Mouse (Mus musculus) hindbrain, embryonic 14.5 days (tissue): ENCODE results near the gene Fam204a. TPM values are rescaled to one million over a fixed set of nuclear protein-coding genes. Genes with fewer than 3 reads are reported as not detected.

Experiments
- ATAC-seq: fragments of 200-750 bp; cut with Nextera tagmentation; 2 replicates; pipeline ENCODE4 v1.8.0; 2017; ENCODE audit warnings: moderate number of reproducible peaks, mild to moderate bottlenecking, moderate TSS enrichment, moderate library complexity; ENCODE audit not compliant: low FRiP score
- DNase-seq: peaks from one replicate; pipeline ENCODE4 v3.0.0-alpha.2; 2015; ENCODE audit warnings: low spot score
- H3K27ac ChIP-seq: fragments of 300-500 bp; sonication (generic); 2 replicates; pipeline ENCODE4 v1.5.1; 2014; ENCODE audit warnings: mild to moderate bottlenecking, moderate library complexity
- H3K27me3 ChIP-seq: fragments of 300-500 bp; sonication (generic); 2 replicates; pipeline ENCODE4 v1.6.1; 2014; ENCODE audit warnings: mild to moderate bottlenecking, low read length, mixed read lengths; ENCODE audit not compliant: control insufficient read depth, insufficient read depth
- H3K36me3 ChIP-seq: fragments of 300-500 bp; sonication (generic); replicated peaks from 2 replicates; pipeline ENCODE4 v1.6.1; 2014; ENCODE audit not compliant: control insufficient read depth, insufficient read depth
- H3K4me1 ChIP-seq: fragments of 300-500 bp; sonication (generic); replicated peaks from 2 replicates; pipeline ENCODE4 v1.6.1; 2014; ENCODE audit warnings: antibody characterized with exemption, low read length, mixed read lengths; ENCODE audit not compliant: control insufficient read depth, insufficient read depth
- H3K4me2 ChIP-seq: fragments of 300-500 bp; sonication (generic); replicated peaks from 2 replicates; pipeline ENCODE4 v1.6.1; 2014; ENCODE audit warnings: mild to moderate bottlenecking, moderate library complexity
- H3K4me3 ChIP-seq: fragments of 300-500 bp; sonication (generic); replicated peaks from 2 replicates; pipeline ENCODE4 v1.5.1; 2014; ENCODE audit warnings: mild to moderate bottlenecking, low read length
- H3K9ac ChIP-seq: fragments of 300-500 bp; sonication (generic); 2 replicates; pipeline ENCODE4 v1.6.1; 2014
- H3K9me3 ChIP-seq: fragments of 300-500 bp; sonication (generic); 2 replicates; pipeline ENCODE4 v1.6.1; 2016; ENCODE audit warnings: low read length; ENCODE audit not compliant: control insufficient read depth
- WGBS: fragments of 180-500 bp; shearing (Covaris S2); extraction: QIAGEN DNeasy Blood & Tissue Kit; methylation state at CpG from one replicate; pipeline ENCODE4 v1.1.7; 2014; 5-methylcytosine and 5-hydroxymethylcytosine counted together
- polyA plus RNA-seq: library from polyadenylated mRNA; unstranded; fragments of >200 nt; fragmentation: Nextera tagmentation; extraction: Ambion mirVana; gene quantifications from 2 replicates; pipeline ENCODE4 v1.2.1, GENCODE M21; 2014

Gene Fam204a
- polyA plus RNA-seq, 1 experiment from 2014 or later, result 67.1 TPM

DNA sequence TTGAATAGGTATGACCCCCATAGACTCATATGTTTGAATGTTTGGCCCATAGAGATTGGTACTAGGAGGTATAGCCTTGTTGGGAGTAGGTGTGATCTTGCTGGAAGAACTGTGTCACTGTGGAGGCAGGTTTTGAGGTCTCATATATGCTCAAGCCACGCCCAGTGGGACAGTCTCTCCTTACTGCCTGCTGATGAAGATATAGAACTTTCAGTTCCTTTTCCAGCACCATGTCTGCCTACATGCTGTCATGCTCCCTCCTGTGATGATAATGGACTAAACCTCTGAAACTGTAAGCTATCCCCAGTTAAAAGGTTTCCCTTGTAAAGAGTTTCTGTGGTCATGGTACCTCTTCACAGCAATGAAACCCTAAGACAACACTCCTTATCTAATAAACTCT is 44.3 kb downstream of the Fam204a start:
- Histone ChIP-seq H3K27me3 (no peaks in the 10 kb centered on the region), H3K36me3 (no peaks in the 10 kb centered on the region), H3K9me3 (no peaks in the 10 kb centered on the region), H3K27ac (no peak overlapping the region), H3K9ac (no peak overlapping the region), H3K4me2 (no peak overlapping the region), H3K4me1 (no peaks in the 10 kb centered on the region), H3K4me3 (no peak overlapping the region)
- 100% methylated on average over 1 of the region's 1 CpGs for WGBS
- no peak for DNase-seq
- ATAC-seq, result no peak

DNA sequence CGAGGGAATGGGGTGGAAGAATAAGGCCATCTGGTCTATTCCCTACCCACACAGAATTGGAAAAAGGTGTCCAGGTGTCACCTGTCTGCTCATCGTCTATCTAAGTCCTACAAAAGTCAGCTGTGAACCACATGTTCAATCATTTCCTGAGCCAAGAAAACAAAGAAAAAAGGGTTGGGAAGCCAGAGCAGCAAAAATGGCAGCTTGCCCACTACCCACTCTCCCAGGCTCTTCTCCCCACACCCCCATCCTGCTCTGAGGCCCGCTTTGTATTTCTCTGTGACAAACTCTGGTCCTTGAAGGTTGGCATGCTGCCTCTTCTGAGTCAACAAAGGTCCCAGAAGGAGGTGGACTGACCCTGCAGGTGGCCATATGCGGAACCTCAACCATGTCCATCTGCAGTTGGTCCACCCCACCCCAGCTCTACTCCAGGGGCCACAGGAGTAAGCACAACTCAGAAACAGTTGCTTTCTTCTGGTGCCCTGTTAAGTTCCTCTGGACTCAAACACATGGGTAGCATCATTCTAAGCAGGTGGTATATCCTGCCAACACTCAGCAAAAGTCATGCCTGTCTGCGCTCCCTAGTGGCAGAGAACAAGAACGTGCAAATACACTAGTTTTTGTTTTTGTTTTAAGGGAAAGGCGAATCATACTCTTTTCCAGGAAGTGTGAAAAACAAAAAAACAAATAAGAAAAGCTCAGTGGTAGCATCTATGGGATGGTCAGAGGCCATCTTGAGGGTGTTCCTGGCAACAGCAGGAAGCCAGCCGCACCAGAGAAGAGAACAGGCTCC is 47.5 kb downstream of the Fam204a start:
- H3K9ac ChIP-seq, result no peak overlapping the region
- no peaks in the 10 kb centered on the region for H3K27me3 ChIP-seq
- H3K4me1 ChIP-seq, result no peaks in the 10 kb centered on the region
- WGBS, result 75% methylated on average over 8 of the region's 8 CpGs
- DNase-seq (no peak), ATAC-seq (no peak)
- no peaks in the 10 kb centered on the region for H3K36me3 ChIP-seq
- no peak overlapping the region for H3K27ac ChIP-seq
- H3K9me3 ChIP-seq, result no peaks in the 10 kb centered on the region
- no peak overlapping the region for H3K4me3 ChIP-seq
- H3K4me2 ChIP-seq, result no peak overlapping the region

DNA sequence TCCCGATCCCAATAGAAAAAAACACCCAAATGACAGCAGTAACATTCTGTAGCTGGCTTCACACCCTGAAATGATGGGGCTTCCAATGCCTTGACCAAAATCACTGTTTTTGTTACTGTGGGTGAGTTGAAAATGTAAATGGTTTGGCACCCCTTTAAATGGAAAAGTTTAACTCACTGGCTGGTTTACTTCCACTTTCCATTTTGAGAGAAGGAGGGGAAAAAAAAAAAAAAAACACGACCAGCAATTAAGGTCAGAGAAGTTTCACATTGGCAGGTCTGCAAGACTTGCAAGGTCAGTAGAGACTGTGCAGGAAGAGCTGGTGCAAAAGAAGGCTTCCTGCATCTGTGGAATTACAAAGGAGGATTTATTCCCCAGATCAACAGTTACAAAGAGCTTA is 61.1 kb downstream of the Fam204a start:
- no peak for ATAC-seq
- Histone ChIP-seq H3K9me3 (no peaks in the 10 kb centered on the region), H3K4me2 (no peak overlapping the region), H3K4me3 (no peak overlapping the region), H3K36me3 (no peaks in the 10 kb centered on the region), H3K27me3 (no peaks in the 10 kb centered on the region), H3K27ac (no peak overlapping the region), H3K9ac (no peak overlapping the region), H3K4me1 (no peaks in the 10 kb centered on the region)
- no peak for DNase-seq
- WGBS, result 65% methylated on average over 2 of the region's 2 CpGs

DNA sequence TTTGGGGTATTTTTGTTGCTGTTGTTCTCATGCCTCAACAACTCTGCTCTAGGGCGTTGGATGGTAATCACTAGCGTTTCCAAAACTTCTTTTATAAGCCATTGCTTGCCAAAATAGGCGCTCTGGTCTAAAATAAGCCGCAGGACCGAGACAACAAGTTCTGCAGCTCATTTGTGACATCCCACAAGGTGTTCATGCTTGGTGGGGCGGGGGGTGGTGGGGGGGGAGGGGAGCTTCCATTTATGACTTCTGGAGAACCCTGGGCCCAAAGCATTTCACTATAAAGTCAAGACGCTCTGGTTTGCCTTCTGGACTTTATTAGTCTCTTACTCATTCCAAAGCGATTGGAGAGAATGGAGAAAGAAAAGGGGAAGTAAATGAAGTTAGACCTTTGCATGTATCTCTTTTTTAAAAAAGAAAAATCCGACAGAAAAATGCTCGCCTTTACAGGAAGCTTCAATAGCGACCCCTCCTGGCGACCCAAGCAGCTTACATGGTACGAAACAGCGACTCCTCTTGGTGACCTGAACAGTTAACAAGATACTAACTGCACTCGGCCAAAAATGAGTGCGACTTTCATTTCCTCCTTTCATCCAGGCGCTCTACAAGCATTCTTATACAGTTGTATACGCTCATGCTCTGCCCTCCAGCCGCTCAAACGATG is 65.8 kb downstream of the Fam204a start:
- Histone ChIP-seq H3K36me3 (no peaks in the 10 kb centered on the region), H3K27ac (no peak overlapping the region), H3K9me3 (no peaks in the 10 kb centered on the region), H3K4me2 (no peak overlapping the region), H3K4me3 (no peak overlapping the region), H3K27me3 (peaks cover 4% of the 10 kb centered on the region; the same call in 1 of the 2 replicates), H3K4me1 (0 out of 2 replicates have a peak, but pooled peaks cover 5% of the 10 kb centered on the region), H3K9ac (no peak overlapping the region)
- DNase-seq, result no peak
- ATAC-seq, result no peak
- 10% methylated on average over 20 of the region's 20 CpGs for WGBS

GRCm38 (mm10) chr19:60159827-60160226 is 66.7 kb downstream of the Fam204a start:
- Histone ChIP-seq H3K4me3 (no peak overlapping the region), H3K4me2 (no peak overlapping the region), H3K36me3 (no peaks in the 10 kb centered on the region), H3K9ac (no peak overlapping the region), H3K27ac (no peak overlapping the region), H3K4me1 (0 out of 2 replicates have a peak, but pooled peaks cover 5% of the 10 kb centered on the region), H3K27me3 (peaks cover 4% of the 10 kb centered on the region; the same call in 1 of the 2 replicates), H3K9me3 (no peaks in the 10 kb centered on the region)
- ATAC-seq, result no peak
- WGBS, result 7% methylated on average over 6 of the region's 6 CpGs
- no peak for DNase-seq

DNA sequence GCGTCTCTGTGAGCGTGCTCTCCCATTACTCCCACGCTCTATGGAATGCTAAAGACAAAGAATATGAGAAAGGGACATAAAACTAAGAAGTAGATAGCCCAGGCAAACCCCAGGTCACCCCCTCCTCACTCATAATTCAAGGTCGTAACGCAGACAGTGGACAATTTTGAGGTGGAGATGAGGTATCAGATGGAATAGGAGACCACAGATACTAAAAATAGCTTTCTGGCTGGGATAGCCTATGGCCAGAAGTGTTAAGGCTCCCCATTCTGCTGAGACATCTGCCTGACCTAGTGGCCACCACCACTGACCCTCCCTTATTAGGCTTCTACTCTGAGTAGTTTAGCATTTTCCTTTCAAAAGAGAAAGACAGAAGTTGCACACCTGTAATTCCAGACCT is 71.2 kb downstream of the Fam204a start:
- Histone ChIP-seq H3K9me3 (no peaks in the 10 kb centered on the region), H3K4me3 (no peak overlapping the region), H3K36me3 (no peaks in the 10 kb centered on the region), H3K27me3 (peaks cover 4% of the 10 kb centered on the region; the same call in 1 of the 2 replicates), H3K4me2 (no peak overlapping the region), H3K9ac (no peak overlapping the region), H3K27ac (no peak overlapping the region), H3K4me1 (0 out of 2 replicates have a peak, but pooled peaks cover 5% of the 10 kb centered on the region)
- no peak for ATAC-seq
- 94% methylated on average over 5 of the region's 5 CpGs for WGBS
- no peak for DNase-seq

GRCm38 (mm10) chr19:60153096-60153495 is 73.4 kb downstream of the Fam204a start:
- no peak overlapping the region for H3K9ac ChIP-seq
- ATAC-seq (no peak), DNase-seq (no peak)
- WGBS, result 92% methylated on average over 1 of the region's 1 CpGs
- no peaks in the 10 kb centered on the region for H3K36me3 ChIP-seq
- no peak overlapping the region for H3K4me3 ChIP-seq
- H3K4me1 ChIP-seq, result no peaks in the 10 kb centered on the region; the same call in 1 of the 2 replicates
- H3K9me3 ChIP-seq, result no peaks in the 10 kb centered on the region
- H3K27ac ChIP-seq, result no peak overlapping the region
- no peaks in the 10 kb centered on the region for H3K27me3 ChIP-seq
- H3K4me2 ChIP-seq, result no peak overlapping the region

GRCm38 (mm10) chr19:60150056-60150455 is 76.4 kb downstream of the Fam204a start:
- DNase-seq (no peak), ATAC-seq (no peak)
- no peak overlapping the region for H3K4me3 ChIP-seq
- no peak overlapping the region for H3K9ac ChIP-seq
- H3K27ac ChIP-seq, result no peak overlapping the region
- H3K4me2 ChIP-seq, result no peak overlapping the region
- no peaks in the 10 kb centered on the region; the same call in 1 of the 2 replicates for H3K4me1 ChIP-seq
- no peaks in the 10 kb centered on the region for H3K36me3 ChIP-seq
- WGBS, result 73% methylated on average over 3 of the region's 3 CpGs
- no peaks in the 10 kb centered on the region for H3K9me3 ChIP-seq
- H3K27me3 ChIP-seq, result peaks cover 26% of the 10 kb centered on the region

GRCm38 (mm10) chr19:60149078-60149960 is 77.2 kb downstream of the Fam204a start:
- no peak for ATAC-seq
- H3K27me3 ChIP-seq, result peaks cover 32% of the 10 kb centered on the region
- 46% methylated on average over 13 of the region's 13 CpGs for WGBS
- no peaks in the 10 kb centered on the region for H3K9me3 ChIP-seq
- no peak for DNase-seq
- no peak overlapping the region for H3K4me2 ChIP-seq
- H3K4me3 ChIP-seq, result no peak overlapping the region
- H3K27ac ChIP-seq, result no peak overlapping the region
- no peaks in the 10 kb centered on the region; the same call in 1 of the 2 replicates for H3K4me1 ChIP-seq
- no peak overlapping the region for H3K9ac ChIP-seq
- H3K36me3 ChIP-seq, result no peaks in the 10 kb centered on the region
